Mouse (Mus musculus): ENCODE results near the gene Celf6. TPM values are rescaled to one million over a fixed set of nuclear protein-coding genes. Genes with fewer than 3 reads are reported as not detected.

The Celf6 gene
- polyA plus RNA-seq, 1 experiment from 2014 or later, result 6.3 TPM

- ATAC-seq (ENCODE audit: insufficient read depth, low FRiP score, low TSS enrichment) (no peak), DNase-seq (ENCODE audit: low spot score) (no peak)
- Histone ChIP-seq H3K27ac (ENCODE audit: low read depth, low read length) (no peak overlapping the region), H3K9ac (ENCODE audit: low read length) (no peak overlapping the region), H3K4me3 (ENCODE audit: low read depth, low read length) (no peak overlapping the region), H3K9me3 (ENCODE audit: control insufficient read depth, low read length) (no peaks in the 10 kb centered on the region), H3K4me2 (ENCODE audit: low read depth) (no peak overlapping the region), H3K36me3 (ENCODE audit: control insufficient read depth, insufficient read depth, low read length) (peaks cover 8% of the 10 kb centered on the region), H3K27me3 (ENCODE audit: control insufficient read depth, insufficient read depth, low read length) (no peaks in the 10 kb centered on the region), H3K4me1 (ENCODE audit: control insufficient read depth, insufficient read depth, low read length) (no peaks in the 10 kb centered on the region)
- 87% methylated on average over 4 of the region's 4 CpGs for WGBS
These were observed 62.2 kb downstream of the Celf6 start for GRCm38 (mm10) chr9:59639936-59640335.

- Histone ChIP-seq H3K4me3 (ENCODE audit: low read depth, low read length) (no peak overlapping the region), H3K9me3 (ENCODE audit: control insufficient read depth, low read length) (no peaks in the 10 kb centered on the region), H3K27me3 (ENCODE audit: control insufficient read depth, insufficient read depth, low read length) (no peaks in the 10 kb centered on the region), H3K9ac (ENCODE audit: low read length) (no peak overlapping the region), H3K27ac (ENCODE audit: low read depth, low read length) (no peak overlapping the region), H3K4me2 (ENCODE audit: low read depth) (no peak overlapping the region), H3K4me1 (ENCODE audit: control insufficient read depth, insufficient read depth, low read length) (no peaks in the 10 kb centered on the region), H3K36me3 (ENCODE audit: control insufficient read depth, insufficient read depth, low read length) (peaks cover 5% of the 10 kb centered on the region)
- DNase-seq (ENCODE audit: low spot score) (no peak), ATAC-seq (ENCODE audit: insufficient read depth, low FRiP score, low TSS enrichment) (no peak)
- 86% methylated on average over 2 of the region's 2 CpGs for WGBS
These were observed 63.6 kb downstream of the Celf6 start for GRCm38 (mm10) chr9:59641320-59641719.

DNA sequence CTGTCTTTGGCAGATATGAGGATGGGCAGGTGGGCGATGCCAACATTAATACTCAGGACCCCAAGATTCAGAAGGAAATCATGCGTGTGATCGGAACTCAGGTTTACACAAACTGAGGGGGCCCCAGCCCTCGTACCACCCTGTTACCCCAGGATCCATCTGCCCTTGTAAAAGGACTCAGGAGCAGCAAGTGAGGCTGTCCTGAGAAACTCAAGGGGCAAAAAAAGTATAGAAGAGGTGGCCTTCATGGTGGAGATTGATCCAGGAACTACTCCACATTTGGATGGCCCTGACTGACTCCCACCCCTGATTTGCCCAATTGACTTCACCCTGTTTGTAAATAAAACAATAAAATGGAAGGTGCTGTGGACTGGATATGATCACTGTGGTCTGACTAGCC lies 72.2 kb downstream of the Celf6 start:
- H3K4me1 ChIP-seq (ENCODE audit: control insufficient read depth, insufficient read depth, low read length), result no peaks in the 10 kb centered on the region

DNA sequence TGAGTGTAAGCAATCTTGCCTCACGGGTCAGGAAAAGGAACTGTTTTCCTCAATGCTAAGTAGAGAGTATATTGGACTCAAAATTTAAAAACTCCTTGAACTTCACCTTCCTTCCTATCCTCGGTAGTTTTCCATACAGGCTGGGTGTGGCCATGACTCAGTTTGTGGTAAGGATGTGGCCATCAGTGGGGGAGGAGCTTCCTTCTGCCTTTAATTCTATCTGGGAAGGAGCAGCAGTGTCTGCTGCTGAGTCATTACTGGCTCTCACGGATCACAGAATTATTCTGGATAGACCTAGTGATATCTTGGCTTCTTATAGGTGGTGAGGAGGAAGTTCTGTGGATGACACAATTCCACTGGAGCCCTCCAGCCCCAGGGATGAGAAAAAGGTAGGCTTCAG lies 75.7 kb downstream of the Celf6 start:
- no peak overlapping the region for H3K9ac ChIP-seq (ENCODE audit: low read length)
- no peak overlapping the region for H3K4me2 ChIP-seq (ENCODE audit: low read depth)
- no peak overlapping the region for H3K4me3 ChIP-seq (ENCODE audit: low read depth, low read length)
- H3K9me3 ChIP-seq (ENCODE audit: control insufficient read depth, low read length), result no peaks in the 10 kb centered on the region
- no peaks in the 10 kb centered on the region for H3K27me3 ChIP-seq (ENCODE audit: control insufficient read depth, insufficient read depth, low read length)
- DNase-seq (ENCODE audit: low spot score) (no peak), ATAC-seq (ENCODE audit: insufficient read depth, low FRiP score, low TSS enrichment) (no peak)
- WGBS, result 27% methylated on average over 3 of the region's 3 CpGs
- no peak overlapping the region for H3K27ac ChIP-seq (ENCODE audit: low read depth, low read length)
- H3K36me3 ChIP-seq (ENCODE audit: control insufficient read depth, insufficient read depth, low read length), result peaks cover 7% of the 10 kb centered on the region
- H3K4me1 ChIP-seq (ENCODE audit: control insufficient read depth, insufficient read depth, low read length), result peaks cover under 1% of the 10 kb centered on the region; the same call in 1 of the 2 replicates

More for the DNA sequence above, 72.2 kb downstream of the Celf6 start:
- Histone ChIP-seq H3K27ac (ENCODE audit: low read depth, low read length) (no peak overlapping the region), H3K27me3 (ENCODE audit: control insufficient read depth, insufficient read depth, low read length) (no peaks in the 10 kb centered on the region), H3K4me3 (ENCODE audit: low read depth, low read length) (no peak overlapping the region), H3K9me3 (ENCODE audit: control insufficient read depth, low read length) (no peaks in the 10 kb centered on the region), H3K9ac (ENCODE audit: low read length) (no peak overlapping the region), H3K4me2 (ENCODE audit: low read depth) (no peak overlapping the region), H3K36me3 (ENCODE audit: control insufficient read depth, insufficient read depth, low read length) (peaks cover 7% of the 10 kb centered on the region)
- DNase-seq (ENCODE audit: low spot score), result no peak
- no peak for ATAC-seq (ENCODE audit: insufficient read depth, low FRiP score, low TSS enrichment)
- 95% methylated on average over 4 of the region's 4 CpGs for WGBS

- no peak overlapping the region for H3K4me3 ChIP-seq (ENCODE audit: low read depth, low read length)
- WGBS, result 93% methylated on average over 2 of the region's 2 CpGs
- H3K36me3 ChIP-seq (ENCODE audit: control insufficient read depth, insufficient read depth, low read length), result peaks cover 4% of the 10 kb centered on the region
- no peak for ATAC-seq (ENCODE audit: insufficient read depth, low FRiP score, low TSS enrichment)
- H3K9ac ChIP-seq (ENCODE audit: low read length), result no peak overlapping the region
- H3K9me3 ChIP-seq (ENCODE audit: control insufficient read depth, low read length), result no peaks in the 10 kb centered on the region
- H3K4me1 ChIP-seq (ENCODE audit: control insufficient read depth, insufficient read depth, low read length), result peaks cover 10% of the 10 kb centered on the region
- no peak for DNase-seq (ENCODE audit: low spot score)
- H3K4me2 ChIP-seq (ENCODE audit: low read depth), result no peak overlapping the region
- H3K27ac ChIP-seq (ENCODE audit: low read depth, low read length), result no peak overlapping the region
- H3K27me3 ChIP-seq (ENCODE audit: control insufficient read depth, insufficient read depth, low read length), result no peaks in the 10 kb centered on the region
These were observed 76.8 kb downstream of the Celf6 start for GRCm38 (mm10) chr9:59654450-59654983.

DNA sequence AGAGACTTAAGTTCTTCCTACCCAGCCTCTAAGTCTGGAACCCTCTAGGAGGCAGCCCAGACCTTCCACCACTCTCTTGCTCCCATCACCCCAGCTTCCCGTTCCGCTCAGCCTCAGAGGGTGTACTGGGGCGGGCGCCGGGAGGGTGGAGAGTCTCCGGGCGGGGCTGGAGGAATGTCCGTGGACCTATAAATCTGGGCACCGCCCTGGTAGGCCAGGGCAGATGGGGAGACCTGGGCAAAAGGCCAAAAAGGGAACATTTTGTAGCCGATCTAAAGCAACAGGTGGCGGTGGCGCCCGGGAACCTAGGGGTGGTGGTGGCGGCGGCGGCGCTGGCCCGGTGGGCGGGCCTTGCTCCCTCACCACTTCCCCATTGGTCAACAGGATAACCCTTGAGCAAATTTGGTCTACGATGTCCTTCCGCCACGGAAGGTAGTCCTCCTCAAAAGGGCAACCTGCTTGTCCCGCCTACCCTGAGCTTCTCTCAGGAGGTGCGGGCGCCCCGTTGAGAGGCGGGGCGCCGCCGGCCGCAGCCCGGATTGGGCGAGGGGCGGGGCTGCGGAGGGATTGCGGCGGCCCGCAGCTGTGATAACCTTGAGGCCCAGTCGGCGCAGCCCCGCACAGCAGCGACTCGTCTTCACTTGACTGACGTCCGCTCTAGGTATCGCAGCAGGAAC lies 78.4 kb downstream of the Celf6 start, which contains the start of gene Pkm:
Gene Pkm, plus strand, starts transcription at position 411 of the 677 bp plus-strand sequence.
- Histone ChIP-seq H3K36me3 (ENCODE audit: control insufficient read depth, insufficient read depth, low read length) (no peaks in the 10 kb centered on the region; the same call in 1 of the 2 replicates), H3K4me2 (ENCODE audit: low read depth) (peak within 1 kb of the TSS; percentile 92), H3K4me3 (ENCODE audit: low read depth, low read length) (peak within 1 kb of the TSS; percentile 94), H3K27ac (ENCODE audit: low read depth, low read length) (peak within 1 kb of the TSS; percentile 96), H3K4me1 (ENCODE audit: control insufficient read depth, insufficient read depth, low read length) (peaks cover 26% of the 10 kb centered on the region), H3K9ac (ENCODE audit: low read length) (peak within 1 kb of the TSS; percentile 83), H3K9me3 (ENCODE audit: control insufficient read depth, low read length) (no peaks in the 10 kb centered on the region), H3K27me3 (ENCODE audit: control insufficient read depth, insufficient read depth, low read length) (no peaks in the 10 kb centered on the region)
- DNase-seq (ENCODE audit: low spot score) (peak; percentile 98), ATAC-seq (ENCODE audit: insufficient read depth, low FRiP score, low TSS enrichment) (peak; percentile 89)
- under 1% methylated on average over 46 of the region's 46 CpGs for WGBS

Other genes with a start within 250 kb of the Celf6 start
- 18.5 and 22.1 TPM in 2 replicates for gene Bbs4, start 224.4 kb upstream of the Celf6 start, polyA plus RNA-seq (2014; fragmentation: Nextera tagmentation; extraction: Ambion mirVana)
- 18.5 and 22.1 TPM in 2 replicates for gene Arih1, start 91.3 kb upstream of the Celf6 start, polyA plus RNA-seq (2014; fragmentation: Nextera tagmentation; extraction: Ambion mirVana)
- gene Hexa, start 38.4 kb upstream of the Celf6 start, polyA plus RNA-seq (2014; fragmentation: Nextera tagmentation; extraction: Ambion mirVana), result 43.2 and 49.9 TPM in 2 replicates
- gene Tmem202, start 38.1 kb upstream of the Celf6 start, polyA plus RNA-seq (2014; fragmentation: Nextera tagmentation; extraction: Ambion mirVana), result not detected in 2 replicates
- 107 and 135 TPM in 2 replicates for gene Parp6, start 39.4 kb downstream of the Celf6 start, polyA plus RNA-seq (2014; fragmentation: Nextera tagmentation; extraction: Ambion mirVana)
- 2,042 and 2,202 TPM in 2 replicates for gene Pkm, start 78.5 kb downstream of the Celf6 start, polyA plus RNA-seq (2014; fragmentation: Nextera tagmentation; extraction: Ambion mirVana)
- 0.17 and 0.43 TPM in 2 replicates for gene Gramd2, start 102.2 kb downstream of the Celf6 start, polyA plus RNA-seq (2014; fragmentation: Nextera tagmentation; extraction: Ambion mirVana)
- gene Senp8, start 172.8 kb downstream of the Celf6 start, polyA plus RNA-seq (2014; fragmentation: Nextera tagmentation; extraction: Ambion mirVana), result 19.8 and 22.0 TPM in 2 replicates
- 22.2 and 24.5 TPM in 2 replicates for gene Myo9a, start 173.0 kb downstream of the Celf6 start, polyA plus RNA-seq (2014; fragmentation: Nextera tagmentation; extraction: Ambion mirVana)

All from neural tube, embryonic 11.5 days (tissue).